Mouse (Mus musculus) forelimb bud, embryonic 11.5 days (tissue): ENCODE data around the gene Rint1.
"Not testable (repeated sequence)": the region's sequence is repeated elsewhere in the genome, so short reads cannot be mapped to it uniquely, and the experiment has no call there.

Experiments used
- DNase-seq: peaks from one replicate; pipeline ENCODE4 v3.0.0-alpha.2; 2012; ENCODE audit warnings: low read depth, low spot score

The Rint1 gene

DNA sequence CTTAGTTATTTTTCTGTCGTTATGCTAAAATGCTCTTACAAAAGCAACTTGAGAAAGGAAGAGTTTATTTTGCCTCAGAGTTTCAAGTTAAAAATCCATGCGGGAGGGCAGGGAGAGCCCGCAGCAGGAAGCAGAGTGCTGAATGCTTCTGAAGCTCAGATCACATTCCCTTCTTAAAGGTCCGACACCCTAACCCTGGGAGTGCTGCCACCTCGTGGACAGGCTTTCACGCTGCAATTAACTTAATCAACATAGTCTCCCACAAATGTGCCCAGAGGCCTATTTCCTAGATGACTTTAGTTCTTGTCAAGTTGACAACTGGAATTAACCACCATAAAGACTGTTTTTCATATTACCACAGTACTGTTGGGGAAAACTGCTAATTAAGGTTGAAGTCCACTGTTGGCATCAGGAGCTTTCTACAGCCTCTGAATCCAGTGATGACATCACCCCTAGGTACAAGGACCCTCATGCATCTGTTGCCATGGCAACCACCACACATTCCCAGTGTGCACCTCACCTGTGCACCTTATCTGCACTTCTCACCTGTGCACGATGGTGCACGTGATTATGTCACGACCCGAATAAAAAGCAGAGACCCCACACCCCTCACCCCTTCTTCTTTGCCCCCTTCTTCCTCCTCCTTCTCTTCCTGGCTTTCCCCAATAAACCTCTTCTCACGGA, 39.0 kb downstream of the Rint1 start:
- DNase-seq: peak; percentile 73

DNA sequence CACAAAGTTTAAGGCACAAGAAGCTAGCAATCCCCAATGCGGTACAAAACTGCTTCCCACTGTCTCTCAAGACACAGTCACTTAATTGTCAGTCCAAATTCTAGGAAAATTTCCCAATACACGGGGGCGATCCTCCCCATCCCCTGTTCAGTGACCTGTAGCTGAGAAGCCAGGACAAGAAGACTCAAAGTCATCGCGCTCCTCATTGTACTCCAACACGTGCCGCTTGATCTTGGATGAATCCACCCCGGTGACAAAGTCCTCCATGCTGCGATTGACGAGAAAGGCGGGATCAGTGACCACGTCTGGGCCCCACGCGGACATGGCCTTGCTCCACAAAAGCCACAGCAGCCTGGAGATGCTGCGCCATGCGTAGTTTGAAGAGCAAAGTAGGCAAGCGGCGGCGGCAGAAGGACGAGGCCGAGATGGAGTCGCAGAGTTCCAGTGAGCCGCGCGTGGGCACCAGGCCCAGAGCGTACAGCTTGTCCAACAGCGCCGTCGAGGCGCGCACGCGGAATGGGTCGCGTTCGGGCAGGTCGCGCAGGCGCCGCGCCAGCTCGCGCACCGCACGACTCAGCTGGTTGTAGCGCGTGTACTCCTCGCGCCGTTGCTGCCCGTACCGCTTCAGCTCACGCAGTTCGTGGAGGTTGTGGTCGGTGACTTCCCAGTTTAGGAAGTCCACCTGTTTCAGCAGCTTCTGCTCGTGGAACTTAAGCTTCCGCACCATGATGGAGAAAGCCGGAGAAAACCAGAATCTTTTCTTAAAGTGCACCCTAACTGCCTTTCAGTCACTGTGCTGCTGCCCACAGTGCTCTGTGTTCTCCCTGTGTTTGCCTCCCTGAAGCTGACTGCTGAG, 43.6 kb downstream of the Rint1 start:
- DNase-seq: no peak

DNA sequence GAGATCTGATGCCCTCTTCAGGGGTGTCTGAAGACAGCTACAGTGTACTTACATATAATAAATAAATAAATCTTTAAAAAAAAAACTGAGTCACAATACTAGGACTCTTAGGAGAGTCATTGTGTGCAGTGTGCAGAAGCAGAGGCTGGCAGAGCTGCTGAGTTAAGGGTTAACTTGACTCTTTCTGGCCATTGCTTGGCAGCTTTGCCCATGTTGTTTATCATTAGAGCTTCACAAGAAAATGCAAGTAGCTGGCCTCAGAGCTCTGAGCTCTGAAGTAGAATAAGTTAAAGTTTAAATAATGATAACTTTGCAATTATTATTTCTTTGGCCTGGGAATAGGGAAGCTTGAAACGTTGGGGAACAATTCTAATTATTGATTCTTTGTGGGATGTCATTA, 48.2 kb downstream of the Rint1 start:
- DNase-seq: not testable (repeated sequence)

DNA sequence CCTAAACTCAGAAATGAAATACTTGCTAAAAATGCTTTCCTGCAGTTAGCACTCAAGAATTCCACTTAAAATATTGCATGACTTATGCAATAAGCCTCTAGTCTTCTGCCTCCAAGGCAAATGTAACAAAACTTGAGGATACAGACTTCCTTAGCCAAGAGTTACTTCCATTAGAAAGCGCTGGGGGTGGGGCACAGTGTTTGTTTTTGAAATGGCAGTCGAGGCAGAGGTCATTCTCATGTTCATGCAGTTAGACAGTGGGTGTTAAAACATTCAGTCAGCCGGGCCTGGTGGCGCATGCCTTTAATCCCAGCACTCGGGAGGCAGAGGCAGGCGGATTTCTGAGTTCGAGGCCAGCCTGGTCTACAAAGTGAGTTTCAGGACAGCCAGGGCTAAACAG, 50.6 kb downstream of the Rint1 start:
- no peak for DNase-seq

DNA sequence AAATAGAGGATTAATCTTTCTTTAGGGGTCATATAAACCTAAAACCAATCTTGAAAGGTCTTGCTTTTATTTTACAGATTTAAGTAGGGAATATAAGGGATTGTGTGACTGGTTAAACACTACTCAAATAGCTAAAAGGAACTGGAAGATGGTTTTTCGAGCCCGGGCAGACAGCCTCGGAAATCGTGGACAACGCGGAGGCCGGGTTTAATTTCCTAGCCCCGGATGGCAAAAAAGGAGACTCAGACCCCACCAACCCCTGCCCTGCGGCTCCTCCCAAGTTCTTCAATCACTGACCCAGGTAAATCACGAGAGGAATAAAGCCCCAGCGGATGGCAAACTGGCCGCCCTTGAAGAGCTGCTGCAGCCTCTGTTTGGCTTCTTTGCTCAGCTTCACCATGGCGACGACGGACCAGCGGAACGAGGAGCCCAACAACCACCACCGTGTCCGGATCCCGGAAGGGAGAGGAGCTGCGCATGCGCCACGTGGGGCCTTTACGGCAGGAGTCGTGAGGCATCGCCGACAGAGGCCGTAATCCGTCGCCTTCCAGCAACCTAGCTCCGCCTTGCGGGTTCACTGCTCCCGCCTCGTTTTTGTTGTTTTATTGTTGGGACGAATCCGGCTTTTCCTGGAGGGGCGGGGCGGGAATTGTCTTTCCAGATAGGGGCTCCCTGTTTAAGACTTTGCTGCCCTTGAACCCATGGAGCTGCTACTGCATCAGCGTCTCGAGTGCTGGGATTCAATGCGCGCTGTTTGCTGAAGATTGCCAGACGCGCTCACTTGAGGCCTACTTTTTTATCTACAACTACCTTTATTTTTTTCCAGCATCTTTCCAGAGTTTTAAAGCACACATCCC, 56.4 kb downstream of the Rint1 start, which contains the start of gene Tomm7:
Gene Tomm7, minus strand, starts transcription at position 488 of the 857 bp plus-strand sequence.
- DNase-seq: peak; percentile 99

DNA sequence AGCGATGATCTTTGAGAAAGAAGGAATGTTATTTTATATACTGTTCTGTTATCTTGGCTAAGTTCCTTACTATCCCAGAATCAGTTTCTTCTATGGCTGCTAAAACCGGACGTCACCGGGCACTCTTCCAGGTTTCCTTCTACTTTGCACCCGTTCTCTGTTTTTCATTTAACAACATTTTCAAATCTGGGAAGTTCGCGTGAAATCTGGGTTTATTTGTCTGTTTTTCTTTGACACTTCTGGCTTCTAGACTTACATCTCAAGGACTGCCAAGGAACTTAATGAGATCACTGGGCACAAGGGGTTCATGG, 57.0 kb downstream of the Rint1 start:
- no peak for DNase-seq

DNA sequence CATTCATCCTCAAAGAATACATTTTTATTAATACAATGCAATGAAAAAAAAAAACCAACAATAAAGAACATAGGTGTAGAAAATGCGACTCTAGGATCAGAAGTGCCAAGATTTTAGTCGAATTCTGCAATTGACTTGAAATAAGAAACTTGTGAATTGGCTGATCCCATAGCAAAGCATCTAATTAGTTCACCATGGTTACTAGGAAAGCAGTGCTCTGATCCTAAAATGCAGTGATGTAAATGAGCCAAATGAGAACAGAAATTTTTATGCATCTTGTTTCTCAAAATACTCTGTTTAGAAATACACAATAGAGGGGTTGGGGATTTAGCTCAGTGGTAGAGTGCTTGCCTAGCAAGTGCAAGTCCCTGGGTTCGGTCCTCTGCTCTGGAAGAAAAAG, 57.6 kb downstream of the Rint1 start:
- no peak for DNase-seq

DNA sequence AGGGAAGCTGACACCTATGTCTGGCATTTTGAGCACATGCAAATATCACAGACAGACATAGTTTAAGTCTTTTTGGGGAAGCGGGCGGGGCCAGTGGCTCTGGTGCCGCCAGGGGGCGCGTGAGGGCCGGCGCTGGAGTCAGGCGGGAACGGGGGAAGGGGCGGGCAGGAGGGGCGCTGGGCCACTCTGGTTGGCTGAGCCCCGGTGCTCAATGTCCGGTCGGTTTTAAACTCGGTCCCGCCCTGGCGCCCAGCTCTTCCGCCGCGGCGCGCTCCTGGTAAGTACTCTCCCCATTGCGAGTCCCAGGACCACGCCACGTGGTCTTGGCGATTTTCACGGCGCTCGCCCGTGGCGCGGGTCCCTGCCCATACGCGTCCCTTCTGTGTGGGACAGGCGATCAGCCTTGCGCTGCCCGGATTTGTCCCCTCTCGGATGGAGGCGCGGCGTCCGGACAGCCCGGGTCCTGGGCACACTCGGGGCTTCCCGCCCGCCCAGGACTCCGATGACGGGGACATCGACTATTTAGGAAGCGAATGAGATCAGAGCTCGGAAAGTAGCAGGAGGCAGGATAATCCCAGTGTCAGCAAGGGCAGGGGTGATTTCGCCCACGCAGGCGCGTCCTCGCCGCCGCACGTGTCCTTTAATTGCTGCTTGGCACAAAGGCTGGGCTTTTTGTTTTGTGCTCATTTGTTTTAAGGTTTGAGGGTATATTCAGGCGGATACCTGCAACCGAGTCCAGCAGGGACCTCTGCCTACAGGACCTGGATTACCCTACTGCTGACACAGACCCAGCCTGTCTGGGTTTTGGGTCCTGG, 63.0 kb downstream of the Rint1 start:
- peak; percentile 86 for DNase-seq

DNA sequence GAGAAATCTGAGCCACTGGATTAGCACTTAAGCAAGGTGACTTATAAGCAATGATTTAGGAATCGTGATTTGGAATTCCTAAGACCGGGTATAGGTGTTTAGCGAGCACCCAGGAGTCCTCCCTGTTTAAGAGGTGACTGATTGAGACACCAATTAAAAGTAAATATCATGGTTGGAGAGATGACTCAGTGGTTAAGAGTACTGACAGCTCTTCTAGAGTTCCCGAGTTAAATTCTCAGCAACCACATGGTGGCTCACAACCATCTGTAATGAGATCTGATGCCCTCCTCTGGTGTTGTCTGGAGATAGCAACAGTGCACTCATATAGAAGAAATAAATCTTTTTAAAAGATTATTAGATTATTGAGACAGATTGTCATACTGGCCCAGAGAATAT, 63.6 kb downstream of the Rint1 start:
- not testable (repeated sequence) for DNase-seq

DNA sequence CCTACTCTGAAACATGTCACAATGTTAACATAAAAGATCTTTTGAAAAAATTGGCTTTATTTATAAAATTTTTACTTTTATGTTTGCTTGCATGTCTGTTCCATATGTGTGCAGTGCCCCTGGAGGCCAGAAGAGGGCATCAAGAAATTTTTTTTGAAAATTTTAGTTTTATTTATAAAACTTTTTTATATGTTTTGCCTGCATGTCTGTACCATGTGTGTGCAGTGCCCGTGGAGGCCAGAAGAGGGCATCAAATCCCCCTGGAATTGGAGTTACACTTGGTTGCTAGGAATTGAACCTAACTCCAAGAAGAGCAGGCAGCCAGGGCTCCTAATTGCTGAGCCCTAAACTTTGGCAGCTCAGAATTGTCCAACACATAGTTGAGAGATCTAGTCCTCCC, 65.4 kb downstream of the Rint1 start:
- DNase-seq: not testable (repeated sequence)

DNA sequence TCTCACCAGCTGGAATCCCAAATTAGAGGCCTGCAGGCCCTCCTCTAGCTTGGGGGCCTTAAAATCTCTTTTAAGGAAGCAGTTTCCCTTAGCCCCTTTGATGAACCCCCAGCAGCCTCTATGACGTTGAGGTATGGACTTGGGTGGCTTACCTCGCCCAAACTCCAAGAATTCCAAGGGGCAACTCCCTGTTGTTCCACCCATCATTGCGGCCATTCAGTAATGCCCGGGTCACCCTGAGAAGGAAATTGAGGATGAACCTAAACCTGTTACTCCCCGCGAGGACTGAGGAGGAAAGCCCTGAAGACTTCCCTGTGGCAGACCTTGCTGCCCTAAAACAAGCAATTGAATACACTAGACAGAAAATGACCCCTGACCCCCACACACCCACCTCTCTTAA, 68.0 kb downstream of the Rint1 start:
- DNase-seq: no peak

DNA sequence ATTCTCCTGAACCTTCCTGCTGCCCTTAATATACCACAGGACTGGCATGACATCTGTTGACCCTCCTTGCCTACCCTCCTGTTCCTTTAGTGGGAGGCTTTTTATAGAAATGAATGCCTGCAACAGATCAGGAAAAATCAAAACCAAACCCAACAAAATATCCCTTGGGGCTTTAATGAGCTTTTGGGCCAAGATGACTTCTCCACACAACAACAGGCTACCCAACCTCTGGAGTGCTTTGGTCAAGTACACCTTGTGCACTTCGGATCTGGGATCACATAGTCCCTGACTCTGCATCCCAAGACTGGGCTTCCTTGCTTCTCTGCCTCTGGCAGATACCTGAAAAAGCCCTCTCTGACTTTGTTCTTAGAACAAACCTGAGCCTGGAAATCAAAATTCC, 68.7 kb downstream of the Rint1 start:
- DNase-seq: no peak

DNA sequence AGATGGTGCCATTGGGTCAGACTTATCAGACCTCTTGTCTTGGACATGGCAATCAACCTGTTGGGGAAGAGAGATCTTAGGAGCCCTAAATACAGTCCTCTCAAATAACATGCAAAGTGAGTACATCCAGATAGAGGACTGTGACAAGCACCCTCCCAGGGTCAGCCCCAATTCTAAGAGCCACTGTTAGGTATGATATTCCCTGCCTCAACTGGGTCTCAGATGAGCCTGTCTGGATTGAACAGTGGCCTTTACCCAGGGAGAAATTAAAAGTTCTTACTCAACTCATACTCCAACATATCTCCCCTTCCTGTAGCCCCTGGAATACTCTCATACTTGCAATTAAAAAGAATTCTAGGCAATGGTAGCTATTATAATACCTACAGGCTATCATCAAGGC, 69.7 kb downstream of the Rint1 start:
- no peak for DNase-seq

DNA sequence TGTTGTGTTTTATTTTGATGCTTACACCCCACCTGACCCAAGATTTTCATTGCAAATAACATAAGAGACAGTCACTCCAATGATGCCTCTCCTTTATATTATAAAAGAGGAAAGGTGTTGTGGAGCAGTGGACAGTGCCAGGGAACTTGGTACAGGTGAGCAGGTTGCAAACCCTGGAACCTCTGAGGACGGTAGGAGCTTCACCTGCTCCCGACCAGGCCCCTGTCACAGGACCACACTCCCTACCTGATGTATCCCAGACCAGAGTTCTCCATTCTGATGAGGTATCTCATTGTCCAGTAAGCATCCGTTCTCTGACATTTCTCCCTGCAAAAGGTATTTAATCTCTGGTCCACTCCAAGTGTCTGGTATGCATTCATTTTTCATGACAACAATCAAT, 70.5 kb downstream of the Rint1 start:
- no peak for DNase-seq

DNA sequence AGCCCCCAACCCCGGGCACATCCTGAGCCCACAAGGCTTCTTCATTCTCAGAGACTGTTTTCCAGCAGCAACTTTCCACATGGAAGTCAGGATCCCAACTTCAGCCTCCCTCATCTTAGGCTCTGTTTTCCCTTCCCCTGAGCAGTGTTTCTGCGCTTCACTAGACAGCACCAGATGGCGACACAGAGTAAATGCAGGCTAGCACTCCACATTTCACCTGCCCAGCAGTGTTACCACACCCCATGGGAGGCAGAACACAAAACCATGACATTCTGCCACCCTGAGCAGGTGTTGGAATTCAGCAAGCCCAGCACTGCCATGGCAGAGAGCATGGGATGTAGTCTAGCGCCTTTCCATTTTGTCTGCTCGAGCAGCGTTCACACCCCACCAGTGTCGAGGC, 71.1 kb downstream of the Rint1 start:
- no peak for DNase-seq

DNA sequence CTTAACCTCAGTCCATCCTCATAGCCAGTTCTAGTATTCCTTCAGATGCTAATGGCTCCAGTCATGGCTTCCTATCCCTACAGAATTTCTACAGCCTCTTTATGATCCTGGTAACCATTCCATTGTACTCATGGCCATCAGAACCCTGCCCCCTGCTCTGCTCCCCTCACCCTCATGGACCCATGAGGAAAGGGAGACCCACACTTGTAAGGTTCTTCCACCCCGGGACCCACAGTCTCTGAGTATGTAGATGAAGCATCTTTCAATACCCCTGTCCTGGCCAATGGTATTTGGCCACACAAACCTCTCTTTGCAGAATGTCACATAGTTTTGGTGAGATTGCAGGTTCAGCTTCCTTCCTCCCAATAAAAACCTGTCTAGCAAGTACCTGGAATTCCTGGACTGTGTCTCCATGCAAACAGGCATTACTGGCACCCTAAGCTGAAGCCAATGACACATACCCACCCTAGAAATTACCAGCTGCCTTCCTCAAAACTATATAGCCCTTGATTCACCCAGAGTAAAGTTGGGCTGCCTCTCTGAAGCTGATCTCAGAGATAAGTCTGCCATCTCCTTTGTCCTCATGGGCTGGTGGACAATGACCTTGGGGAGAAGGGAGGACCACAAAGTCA, 71.7 kb downstream of the Rint1 start:
- DNase-seq: no peak

DNA sequence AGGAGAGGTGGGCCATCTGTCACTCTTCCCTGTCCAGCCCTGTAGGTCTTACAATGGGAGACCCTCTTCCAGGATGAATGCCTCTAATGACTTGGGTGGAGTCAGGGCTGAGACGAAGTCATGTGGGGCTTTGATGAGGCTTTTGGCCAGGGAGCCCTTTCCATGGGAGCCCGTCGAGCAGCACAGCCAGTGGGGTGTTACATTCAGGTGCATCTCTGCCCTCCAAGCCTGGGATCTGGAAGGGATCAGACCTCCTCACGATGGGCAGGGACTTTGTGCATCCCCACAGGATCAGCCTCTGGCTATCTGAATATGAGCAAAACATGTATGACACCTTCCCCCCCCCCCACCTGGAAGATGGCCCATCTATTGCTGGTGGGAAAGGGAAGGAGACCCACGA, 72.4 kb downstream of the Rint1 start:
- DNase-seq: no peak

DNA sequence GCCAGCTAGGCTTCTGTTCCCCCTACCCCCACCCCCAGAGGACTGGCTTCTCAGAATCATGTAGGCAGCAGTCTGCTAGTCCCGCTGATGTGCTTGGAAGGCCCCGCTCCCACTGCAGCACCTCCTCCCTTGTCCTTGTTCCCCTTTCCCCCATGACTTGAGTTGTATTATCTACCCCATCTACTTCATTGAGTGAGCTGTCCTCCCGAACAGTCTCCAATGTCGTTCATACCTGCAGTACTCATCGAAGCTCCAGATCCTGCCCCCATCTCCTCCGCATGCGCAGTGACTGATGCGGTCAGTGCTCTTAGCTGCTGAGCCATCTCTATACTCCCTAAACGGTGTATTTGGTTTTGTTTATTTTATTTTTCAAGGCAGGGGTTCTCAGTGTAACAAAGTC, 74.2 kb downstream of the Rint1 start:
- DNase-seq: no peak

DNA sequence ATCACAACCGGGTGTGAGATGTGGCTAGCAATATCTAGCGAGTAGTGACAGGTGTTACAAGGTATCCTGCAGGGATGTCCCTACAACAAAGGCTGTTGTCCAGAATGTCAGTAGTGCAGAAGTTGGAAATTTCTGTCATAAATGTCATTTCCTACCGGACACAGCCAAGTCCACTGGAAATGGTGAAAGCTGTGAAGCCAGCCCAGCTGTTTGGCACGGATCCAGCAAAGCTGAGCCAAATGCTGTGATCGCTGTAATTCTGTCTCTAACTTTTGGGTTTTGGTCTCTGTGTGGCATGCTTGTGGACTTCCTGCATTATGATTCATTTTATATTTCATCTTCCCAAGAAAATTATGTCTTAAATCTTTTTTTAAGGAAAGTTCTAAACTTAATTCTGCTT, 74.8 kb downstream of the Rint1 start:
- DNase-seq: no peak

DNA sequence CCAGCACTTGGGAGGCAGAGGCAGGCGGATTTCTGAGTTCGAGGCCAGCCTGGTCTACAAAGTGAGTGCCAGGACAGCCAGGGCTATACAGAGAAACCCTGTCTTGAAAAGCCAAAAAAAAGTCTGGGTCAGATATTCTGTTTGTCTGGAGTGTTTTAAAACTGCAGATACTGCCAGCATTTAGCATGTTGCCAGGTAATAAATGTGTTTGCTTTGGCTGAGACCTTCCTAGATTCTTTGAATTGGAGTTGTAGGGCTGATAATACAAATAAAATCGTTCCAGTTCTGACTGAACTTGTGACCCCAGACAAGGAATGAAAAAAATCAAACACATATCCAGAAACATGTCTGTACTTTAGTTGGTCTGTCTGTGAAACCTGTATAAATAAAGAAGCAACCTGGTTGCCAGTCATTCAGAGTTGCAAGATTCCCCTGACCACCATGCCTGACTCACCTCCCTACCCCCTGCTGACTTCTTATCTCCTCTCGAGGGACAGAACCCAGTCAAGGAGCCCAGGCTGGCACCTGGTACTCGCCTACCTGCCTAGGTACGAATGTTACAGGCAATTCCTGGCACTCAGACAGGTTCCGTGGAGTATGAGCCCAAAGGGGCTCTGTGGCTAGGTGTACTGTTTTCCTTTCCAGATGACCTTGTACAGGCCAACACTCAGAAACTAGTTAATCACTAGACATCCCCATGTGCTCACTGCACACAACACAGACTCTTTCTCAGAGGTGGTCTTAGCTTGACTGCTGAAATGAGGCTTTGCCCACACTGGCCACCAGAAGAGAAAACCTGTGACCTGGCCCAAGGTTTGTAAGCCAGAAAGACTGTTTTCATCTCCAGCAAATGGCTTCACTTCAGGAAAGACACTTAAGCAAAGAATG, 75.9 kb downstream of the Rint1 start:
- DNase-seq: no peak
